Mouse (Mus musculus): Measurements from ENCODE around the gene Lypd3. TPM values are rescaled to one million over a fixed set of nuclear protein-coding genes. Genes with fewer than 3 reads are reported as not detected.

Gene Lypd3
- polyA plus RNA-seq, 1 experiment from 2014 or later, result 1.0 TPM

GRCm38 (mm10) chr7:24599211-24600067 is 36.9 kb upstream of the Lypd3 start:
- WGBS, result 74% methylated on average over 15 of the region's 15 CpGs
- Histone ChIP-seq H3K4me2 (no peak overlapping the region), H3K4me1 (peaks cover 12% of the 10 kb centered on the region), H3K9ac (no peak overlapping the region), H3K4me3 (replicated peaks) (no peak overlapping the region), H3K9me3 (replicated peaks) (no peaks in the 10 kb centered on the region), H3K27ac (no peak overlapping the region), H3K36me3 (peaks cover 6% of the 10 kb centered on the region; the same call in 1 of the 2 replicates), H3K27me3 (no peaks in the 10 kb centered on the region)
- ATAC-seq (replicated peaks; ENCODE audit: low FRiP score), result no peak

- H3K9ac ChIP-seq, result no peak overlapping the region; the same call in 1 of the 2 replicates
Observed at GRCm38 (mm10) chr7:24600941-24601597, 35.3 kb upstream of the Lypd3 start.

GRCm38 (mm10) chr7:24605561-24605960 is 30.8 kb upstream of the Lypd3 start:
- Histone ChIP-seq H3K27me3 (peaks cover 18% of the 10 kb centered on the region), H3K27ac (no peak overlapping the region), H3K4me3 (replicated peaks) (no peak overlapping the region), H3K36me3 (peaks cover 10% of the 10 kb centered on the region), H3K9me3 (replicated peaks) (no peaks in the 10 kb centered on the region), H3K4me2 (no peak overlapping the region), H3K4me1 (peaks cover 8% of the 10 kb centered on the region), H3K9ac (no peak overlapping the region)
- ATAC-seq (replicated peaks; ENCODE audit: low FRiP score), result no peak
- WGBS, result 90% methylated on average over 7 of the region's 7 CpGs

More at GRCm38 (mm10) chr7:24600941-24601597, 35.3 kb upstream of the Lypd3 start:
- 5% methylated on average over 13 of the region's 13 CpGs for WGBS
- no peaks in the 10 kb centered on the region for H3K9me3 ChIP-seq (replicated peaks)
- H3K27me3 ChIP-seq, result no peaks in the 10 kb centered on the region
- ATAC-seq (replicated peaks; ENCODE audit: low FRiP score), result peak; percentile 91
- peak overlapping the region; percentile 41 for H3K4me2 ChIP-seq
- H3K4me3 ChIP-seq (replicated peaks), result 0 out of 2 replicates have a peak overlapping the region, but pooled peaks have one; percentile 6
- peaks cover 2% of the 10 kb centered on the region; the same call in 1 of the 2 replicates for H3K4me1 ChIP-seq
- H3K27ac ChIP-seq, result no peak overlapping the region
- peaks cover 6% of the 10 kb centered on the region for H3K36me3 ChIP-seq

- WGBS, result 83% methylated on average over 7 of the region's 7 CpGs
- peaks cover 12% of the 10 kb centered on the region for H3K4me1 ChIP-seq
- peaks cover 23% of the 10 kb centered on the region for H3K27me3 ChIP-seq
- H3K4me3 ChIP-seq (replicated peaks), result no peak overlapping the region
- no peak for ATAC-seq (replicated peaks; ENCODE audit: low FRiP score)
- H3K9ac ChIP-seq, result no peak overlapping the region
- no peaks in the 10 kb centered on the region for H3K9me3 ChIP-seq (replicated peaks)
- H3K4me2 ChIP-seq, result no peak overlapping the region
- peaks cover 10% of the 10 kb centered on the region for H3K36me3 ChIP-seq
- no peak overlapping the region for H3K27ac ChIP-seq
Observed at GRCm38 (mm10) chr7:24606046-24606445, 30.3 kb upstream of the Lypd3 start.

- Histone ChIP-seq H3K27me3 (peaks cover 41% of the 10 kb centered on the region), H3K4me2 (no peak overlapping the region), H3K36me3 (peaks cover 10% of the 10 kb centered on the region), H3K9me3 (replicated peaks) (no peaks in the 10 kb centered on the region), H3K27ac (no peak overlapping the region), H3K9ac (no peak overlapping the region), H3K4me1 (peaks cover 24% of the 10 kb centered on the region), H3K4me3 (replicated peaks) (no peak overlapping the region)
- ATAC-seq (replicated peaks; ENCODE audit: low FRiP score), result peak; percentile 64
- WGBS, result 55% methylated on average over 6 of the region's 6 CpGs
Observed at GRCm38 (mm10) chr7:24608017-24608416, 28.3 kb upstream of the Lypd3 start.

- 76% methylated on average over 8 of the region's 8 CpGs for WGBS
- H3K27me3 ChIP-seq, result peaks cover 47% of the 10 kb centered on the region
- H3K4me1 ChIP-seq, result peaks cover 24% of the 10 kb centered on the region
- H3K9ac ChIP-seq, result no peak overlapping the region
- ATAC-seq (replicated peaks; ENCODE audit: low FRiP score), result no peak
- peaks cover 10% of the 10 kb centered on the region for H3K36me3 ChIP-seq
- H3K27ac ChIP-seq, result no peak overlapping the region
- no peaks in the 10 kb centered on the region for H3K9me3 ChIP-seq (replicated peaks)
- H3K4me2 ChIP-seq, result no peak overlapping the region
- H3K4me3 ChIP-seq (replicated peaks), result no peak overlapping the region
Observed at GRCm38 (mm10) chr7:24608561-24608960, 27.8 kb upstream of the Lypd3 start.

- H3K27ac ChIP-seq, result peak within 1 kb of the TSS; percentile 43; the same call in 1 of the 2 replicates
Observed at GRCm38 (mm10) chr7:24610144-24610878, 26.0 kb upstream of the Lypd3 start, which contains the start of gene Phldb3. Gene Phldb3 (plus strand): TSS chr7:24610763.

GRCm38 (mm10) chr7:24610879-24611494 is 25.4 kb upstream of the Lypd3 start:
- peaks cover 24% of the 10 kb centered on the region for H3K4me1 ChIP-seq
- 0 out of 2 replicates have a peak, but pooled peaks cover 4% of the 10 kb centered on the region for H3K36me3 ChIP-seq
- H3K4me3 ChIP-seq (replicated peaks), result peak overlapping the region; percentile 57
- H3K4me2 ChIP-seq, result peak overlapping the region; percentile 92
- under 1% methylated on average over 36 of the region's 36 CpGs for WGBS
- peak; percentile 71 for ATAC-seq (replicated peaks; ENCODE audit: low FRiP score)
- peaks cover 48% of the 10 kb centered on the region for H3K27me3 ChIP-seq
- no peaks in the 10 kb centered on the region for H3K9me3 ChIP-seq (replicated peaks)
- H3K9ac ChIP-seq, result peak overlapping the region; percentile 41
- peak overlapping the region; percentile 43; the same call in 1 of the 2 replicates for H3K27ac ChIP-seq

More at GRCm38 (mm10) chr7:24610144-24610878, 26.0 kb upstream of the Lypd3 start, which contains the start of gene Phldb3:
- Histone ChIP-seq H3K4me3 (replicated peaks) (peak within 1 kb of the TSS; percentile 57), H3K9me3 (replicated peaks) (no peaks in the 10 kb centered on the region), H3K4me2 (peak within 1 kb of the TSS; percentile 92), H3K36me3 (0 out of 2 replicates have a peak, but pooled peaks cover 4% of the 10 kb centered on the region), H3K9ac (peak within 1 kb of the TSS; percentile 41), H3K27me3 (peaks cover 48% of the 10 kb centered on the region), H3K4me1 (peaks cover 24% of the 10 kb centered on the region)
- peak; percentile 73 for ATAC-seq (replicated peaks; ENCODE audit: low FRiP score)
- 2% methylated on average over 27 of the region's 27 CpGs for WGBS

GRCm38 (mm10) chr7:24611709-24612108 is 24.6 kb upstream of the Lypd3 start:
- Histone ChIP-seq H3K4me2 (peak overlapping the region; percentile 92), H3K27ac (no peak overlapping the region), H3K36me3 (0 out of 2 replicates have a peak, but pooled peaks cover 4% of the 10 kb centered on the region), H3K9ac (peak overlapping the region; percentile 36; the same call in 1 of the 2 replicates), H3K4me3 (replicated peaks) (peak overlapping the region; percentile 57), H3K9me3 (replicated peaks) (no peaks in the 10 kb centered on the region), H3K27me3 (peaks cover 48% of the 10 kb centered on the region), H3K4me1 (peaks cover 24% of the 10 kb centered on the region)
- ATAC-seq (replicated peaks; ENCODE audit: low FRiP score), result no peak
- 15% methylated on average over 7 of the region's 7 CpGs for WGBS

- Histone ChIP-seq H3K9me3 (replicated peaks) (no peaks in the 10 kb centered on the region), H3K36me3 (0 out of 2 replicates have a peak, but pooled peaks cover 4% of the 10 kb centered on the region), H3K4me2 (peak overlapping the region; percentile 92), H3K9ac (no peak overlapping the region), H3K27ac (no peak overlapping the region), H3K4me1 (peaks cover 24% of the 10 kb centered on the region), H3K4me3 (replicated peaks) (peak overlapping the region; percentile 57), H3K27me3 (peaks cover 48% of the 10 kb centered on the region)
- WGBS, result 1% methylated on average over 27 of the region's 27 CpGs
- no peak for ATAC-seq (replicated peaks; ENCODE audit: low FRiP score)
Observed at GRCm38 (mm10) chr7:24612308-24612910, 23.9 kb upstream of the Lypd3 start.

- WGBS, result 79% methylated on average over 13 of the region's 13 CpGs
- Histone ChIP-seq H3K4me2 (no peak overlapping the region), H3K9ac (no peak overlapping the region), H3K9me3 (replicated peaks) (no peaks in the 10 kb centered on the region), H3K27me3 (peaks cover 38% of the 10 kb centered on the region), H3K4me3 (replicated peaks) (no peak overlapping the region), H3K4me1 (peaks cover 24% of the 10 kb centered on the region), H3K27ac (no peak overlapping the region), H3K36me3 (no peaks in the 10 kb centered on the region)
- ATAC-seq (replicated peaks; ENCODE audit: low FRiP score), result no peak
Observed at GRCm38 (mm10) chr7:24614816-24615215, 21.5 kb upstream of the Lypd3 start.
